Mouse (Mus musculus): Measurements from ENCODE around the gene Fam57a. TPM values are rescaled to one million over a fixed set of nuclear protein-coding genes. Genes with fewer than 3 reads are reported as not detected.

Gene Fam57a
- polyA plus RNA-seq (2017; shearing (Covaris generic)), result 1 to 10 TPM; 2.5 to 4.5 (median 3.6) TPM

- peak; percentile 91 for ATAC-seq
Measured at GRCm38 (mm10) chr11:76179495-76180145, at the start of gene Fam57a, which contains the start of gene Vps53. Fam57a (plus strand) TSS chr11:76179671. Vps53 (minus strand) TSS chr11:76179647.

- no peak for ATAC-seq
Measured at GRCm38 (mm10) chr11:76130859-76131258, 48.6 kb upstream of the Fam57a start.

- ATAC-seq, result no peak
Measured at GRCm38 (mm10) chr11:76135641-76136437, 43.6 kb upstream of the Fam57a start.

- ATAC-seq, result no peak
Measured at GRCm38 (mm10) chr11:76137996-76138395, 41.5 kb upstream of the Fam57a start.

GRCm38 (mm10) chr11:76144386-76144785 lies 35.1 kb upstream of the Fam57a start:
- no peak for ATAC-seq

- no peak for ATAC-seq
Measured at GRCm38 (mm10) chr11:76145169-76145568, 34.3 kb upstream of the Fam57a start.

- ATAC-seq, result no peak
Measured at GRCm38 (mm10) chr11:76146187-76147010, 33.1 kb upstream of the Fam57a start.

- ATAC-seq, result no peak
Measured at GRCm38 (mm10) chr11:76148055-76149008, 31.1 kb upstream of the Fam57a start.

GRCm38 (mm10) chr11:76150980-76151379 lies 28.5 kb upstream of the Fam57a start:
- ATAC-seq, result no peak

- no peak for ATAC-seq
Measured at GRCm38 (mm10) chr11:76153236-76153951, 26.1 kb upstream of the Fam57a start.

- ATAC-seq, result no peak
Measured at GRCm38 (mm10) chr11:76154200-76154599, 25.3 kb upstream of the Fam57a start.

GRCm38 (mm10) chr11:76154861-76155260 lies 24.6 kb upstream of the Fam57a start:
- no peak for ATAC-seq

- no peak for ATAC-seq
Measured at GRCm38 (mm10) chr11:76158375-76158774, 21.1 kb upstream of the Fam57a start.

- ATAC-seq, result no peak
Measured at GRCm38 (mm10) chr11:76160251-76160650, 19.2 kb upstream of the Fam57a start.

GRCm38 (mm10) chr11:76166657-76167056 lies 12.8 kb upstream of the Fam57a start:
- no peak for ATAC-seq

GRCm38 (mm10) chr11:76167079-76167765 lies 12.2 kb upstream of the Fam57a start:
- ATAC-seq, result no peak

- no peak for ATAC-seq
Measured at GRCm38 (mm10) chr11:76168976-76169375, 10.5 kb upstream of the Fam57a start.

- ATAC-seq, result no peak
Measured at GRCm38 (mm10) chr11:76170207-76170606, 9.3 kb upstream of the Fam57a start.

- peak; percentile 59 for ATAC-seq
Measured at GRCm38 (mm10) chr11:76178726-76179494, 561 bp upstream of the Fam57a start.

- no peak for ATAC-seq
Measured at GRCm38 (mm10) chr11:76180146-76180540, 672 bp downstream of the Fam57a start.
